Mouse (Mus musculus): ENCODE data around the gene Gcg.

Gene Gcg

DNA sequence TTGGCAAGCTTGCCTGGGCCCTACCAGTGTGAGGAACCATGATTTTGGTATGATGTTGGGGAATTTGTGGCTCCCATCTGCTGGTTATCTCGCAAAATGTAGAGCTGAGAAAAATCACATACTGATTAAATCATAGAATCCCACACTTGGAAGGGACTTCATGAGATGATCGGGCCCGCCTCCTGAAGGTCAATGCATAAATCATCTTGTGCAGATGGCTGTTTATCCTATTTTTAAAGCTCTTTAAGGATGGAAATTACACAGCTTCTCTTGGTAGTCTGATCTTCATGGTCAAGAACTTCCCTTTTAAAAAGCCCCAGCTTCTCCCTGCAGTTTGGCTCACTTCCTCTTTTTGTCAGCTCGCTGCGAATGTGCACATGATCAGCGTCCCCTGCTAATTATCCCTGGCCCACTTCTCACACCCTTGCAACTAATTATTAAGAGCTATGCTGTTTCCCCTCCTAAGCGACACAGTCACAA, 23.2 kb downstream of the Gcg start:
- peak; percentile 23 for DNase-seq (ENCODE audit: low spot score)

DNA sequence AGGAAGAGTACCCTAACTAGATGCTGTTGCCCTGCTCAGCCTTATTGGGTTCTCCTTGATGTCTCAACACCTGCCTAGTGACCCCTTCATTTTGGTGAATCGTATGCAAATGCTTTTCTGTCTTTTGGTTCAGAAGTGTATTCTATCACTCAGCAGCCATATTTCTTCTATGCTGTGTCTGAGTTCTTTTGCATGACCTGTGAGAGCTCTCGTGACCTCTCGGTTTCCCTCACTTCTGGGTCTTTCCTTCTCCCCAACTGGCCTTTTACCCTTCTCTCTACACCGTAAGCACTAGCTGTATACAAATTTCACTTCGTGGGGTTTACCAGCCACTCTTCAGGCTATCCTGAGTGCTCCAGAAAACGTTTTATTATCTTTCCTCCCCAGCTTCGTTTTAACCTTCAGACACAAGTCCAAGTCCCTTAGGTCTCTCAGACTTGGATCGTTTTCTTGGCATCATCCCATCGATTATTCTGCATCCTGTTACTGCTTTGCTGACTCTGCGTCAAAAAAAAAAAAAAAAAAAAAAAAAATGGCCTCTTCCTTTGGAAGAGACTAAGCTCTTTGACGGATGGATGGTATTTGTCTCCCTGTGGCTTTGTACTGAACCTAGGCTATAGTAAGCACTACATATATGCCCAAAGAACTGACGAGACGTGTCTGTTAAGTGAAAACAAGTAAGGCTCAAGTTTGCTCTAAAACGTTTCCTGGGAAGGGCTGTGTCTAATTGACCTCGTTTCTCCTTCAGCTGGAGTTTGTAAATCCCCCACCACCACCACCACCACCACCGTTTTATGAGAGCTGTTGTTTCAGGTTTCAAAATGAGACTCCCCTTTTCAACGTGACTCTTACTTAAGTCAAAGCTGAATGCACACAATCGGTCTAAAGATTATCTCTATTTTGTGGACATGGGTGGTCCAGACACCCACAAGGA, 23.9 kb downstream of the Gcg start:
- no peak for DNase-seq (ENCODE audit: low spot score)

DNA sequence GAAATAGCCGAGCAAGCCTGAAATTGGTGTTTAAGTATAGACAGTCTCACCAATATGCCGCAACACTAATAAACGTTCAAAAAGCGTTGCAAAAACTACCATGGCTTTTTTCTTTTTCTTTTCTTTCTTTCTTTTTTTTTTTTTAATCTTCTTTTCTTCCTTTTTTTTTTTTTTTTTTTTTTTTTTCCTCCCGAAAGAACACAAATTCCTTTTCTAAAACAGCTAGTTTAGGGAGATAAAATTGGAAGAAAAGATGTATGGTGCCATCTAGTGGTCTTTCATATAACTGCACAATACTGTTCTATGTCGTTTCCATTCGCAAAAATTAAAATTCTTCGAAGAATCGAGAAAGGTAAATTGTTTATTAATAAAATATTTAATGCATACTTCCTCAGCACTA, 25.4 kb downstream of the Gcg start:
- no peak for DNase-seq (ENCODE audit: low spot score)

DNA sequence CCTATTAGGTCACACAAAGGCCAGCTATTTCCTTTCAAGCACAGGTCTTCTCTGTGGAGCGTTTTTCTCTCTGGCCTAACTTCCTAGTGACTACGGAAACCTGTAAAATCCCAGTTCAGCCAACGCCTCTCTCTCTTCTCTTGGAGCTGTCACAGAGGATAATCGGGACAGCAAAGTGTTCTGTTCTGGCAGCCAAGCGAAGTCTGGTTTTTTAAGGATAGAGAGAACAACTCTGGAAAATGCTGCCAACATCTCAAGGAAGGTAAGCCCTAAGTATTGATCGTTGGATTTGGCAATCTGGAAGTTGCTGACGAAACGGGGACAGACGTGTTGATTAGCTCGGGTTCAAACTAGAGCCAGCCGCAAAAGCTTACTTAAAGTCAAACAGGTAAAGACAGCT, 28.5 kb downstream of the Gcg start:
- no peak for DNase-seq (ENCODE audit: low spot score)

DNA sequence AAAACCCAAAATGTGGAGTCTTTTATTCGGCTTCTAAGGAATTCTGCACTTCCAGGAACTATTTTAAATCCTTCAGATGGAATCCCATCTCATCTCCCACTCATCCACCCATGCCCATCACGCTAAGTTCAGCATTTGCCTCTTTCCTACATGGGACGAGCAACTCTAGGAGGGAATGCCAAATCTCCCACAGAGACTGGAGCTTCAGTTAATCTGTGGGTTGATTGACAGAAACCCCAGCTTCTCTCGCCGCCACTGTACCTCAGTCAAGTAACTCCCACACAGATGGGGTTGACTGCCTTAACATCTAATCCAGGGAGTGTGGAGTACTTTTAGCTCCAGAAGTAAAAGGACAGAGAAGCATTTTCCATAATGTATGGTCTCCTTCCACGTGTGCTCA, 29.4 kb downstream of the Gcg start:
- no peak for DNase-seq (ENCODE audit: low spot score)

DNA sequence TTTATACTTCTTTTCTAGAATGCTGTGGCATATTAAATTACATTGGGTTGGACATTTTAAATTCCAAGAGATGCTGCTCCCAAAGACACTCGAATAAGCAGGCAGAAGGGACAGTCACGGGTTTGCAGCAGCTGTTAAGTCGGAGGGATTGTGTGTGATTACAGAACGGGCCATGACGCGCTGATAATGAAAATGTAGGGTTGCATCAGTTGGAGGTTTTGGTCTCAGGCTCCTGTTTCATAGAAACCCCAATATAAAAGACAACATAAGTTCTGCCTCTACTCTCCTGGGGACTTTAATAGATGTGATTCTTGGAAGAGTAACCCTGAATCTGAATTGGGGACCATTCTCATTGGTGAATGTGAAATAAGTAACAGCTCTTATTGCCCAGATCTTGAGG, 33.1 kb downstream of the Gcg start:
- no peak for DNase-seq (ENCODE audit: low spot score)

DNA sequence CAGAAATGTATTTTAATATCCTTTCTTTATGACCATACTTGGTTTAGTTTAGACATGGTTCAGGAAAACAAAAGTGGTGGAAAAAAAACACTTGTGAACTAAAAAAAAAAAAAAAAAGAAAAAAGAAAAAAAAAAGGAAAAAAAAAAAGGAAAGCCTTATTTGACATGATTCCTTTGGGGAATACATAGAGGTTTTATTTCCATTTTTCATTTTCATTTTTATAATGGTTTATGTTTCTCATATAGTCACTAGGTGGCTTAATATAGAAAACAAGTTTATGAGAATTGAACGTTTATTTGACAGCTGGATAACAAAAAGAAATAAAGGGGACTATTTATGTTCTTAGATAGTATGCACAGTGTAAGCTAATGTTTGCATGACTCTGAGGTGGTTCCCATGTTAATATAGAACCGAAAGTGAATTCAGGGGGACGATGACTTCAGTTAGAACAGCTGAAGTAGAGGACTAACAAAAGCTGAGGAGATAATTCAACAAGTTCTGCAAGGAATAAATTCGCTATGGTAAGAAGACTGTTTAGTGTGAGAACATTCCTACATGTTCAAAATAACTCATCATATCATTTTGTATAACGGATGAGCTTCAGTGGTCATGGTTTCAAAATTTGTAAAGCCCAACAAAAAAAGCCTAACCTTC, 33.6 kb downstream of the Gcg start:
- no peak for DNase-seq (ENCODE audit: low spot score)

DNA sequence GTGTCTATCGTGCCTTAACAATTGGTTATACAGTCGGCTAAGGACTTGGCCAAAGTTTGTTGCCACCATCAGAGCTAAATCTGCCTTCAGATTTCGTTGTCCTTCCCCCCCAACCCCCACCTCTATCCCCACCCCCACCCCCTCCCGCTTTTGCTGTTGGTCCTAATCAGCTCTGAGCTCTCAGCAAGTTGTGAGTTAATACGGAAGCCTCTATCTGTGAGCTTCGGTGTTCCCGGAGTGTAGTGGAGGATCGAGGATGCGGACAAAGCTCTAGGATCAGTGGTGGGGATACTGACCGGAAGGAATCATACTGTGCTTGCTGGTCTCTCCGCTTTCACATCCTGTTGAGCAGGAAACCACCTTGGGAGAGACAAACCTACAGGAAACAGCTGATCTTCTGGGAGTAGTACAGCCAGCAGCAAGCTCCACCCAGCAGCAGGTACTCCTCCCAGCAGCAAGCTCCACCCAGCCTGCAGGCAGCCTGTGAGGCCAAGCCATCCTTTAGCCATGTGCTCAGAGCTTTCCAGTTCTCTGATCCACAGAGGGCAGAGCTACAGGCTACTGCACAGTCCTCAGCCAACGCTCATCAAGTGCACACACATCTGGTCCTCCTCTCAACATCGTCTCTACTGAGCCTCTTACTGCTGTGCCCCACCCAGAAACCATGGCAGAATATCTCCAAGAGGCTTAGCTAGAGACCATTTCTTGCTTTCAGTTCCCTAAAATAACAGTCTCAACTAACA, 42.5 kb downstream of the Gcg start:
- DNase-seq (ENCODE audit: low spot score) = peak; percentile 44

DNA sequence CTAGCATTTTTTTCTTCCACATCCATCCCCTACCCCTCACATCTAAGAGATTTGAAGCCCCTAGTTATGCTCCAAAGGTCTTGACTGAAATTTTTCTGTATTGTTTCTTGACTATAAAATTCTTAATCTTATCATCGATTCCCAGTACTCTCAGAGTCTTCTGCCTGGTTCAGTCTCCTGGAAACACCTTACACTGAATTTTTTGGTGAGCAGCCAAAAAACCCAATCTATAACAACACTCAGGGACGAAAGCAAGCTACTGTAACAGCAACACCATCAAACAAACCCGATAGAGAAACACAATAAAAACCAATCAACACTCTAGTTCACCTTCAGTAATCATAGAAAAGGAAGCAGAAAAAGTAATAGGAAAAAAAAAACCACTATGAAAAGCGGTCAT, 43.4 kb downstream of the Gcg start:
- no peak for DNase-seq (ENCODE audit: low spot score)

DNA sequence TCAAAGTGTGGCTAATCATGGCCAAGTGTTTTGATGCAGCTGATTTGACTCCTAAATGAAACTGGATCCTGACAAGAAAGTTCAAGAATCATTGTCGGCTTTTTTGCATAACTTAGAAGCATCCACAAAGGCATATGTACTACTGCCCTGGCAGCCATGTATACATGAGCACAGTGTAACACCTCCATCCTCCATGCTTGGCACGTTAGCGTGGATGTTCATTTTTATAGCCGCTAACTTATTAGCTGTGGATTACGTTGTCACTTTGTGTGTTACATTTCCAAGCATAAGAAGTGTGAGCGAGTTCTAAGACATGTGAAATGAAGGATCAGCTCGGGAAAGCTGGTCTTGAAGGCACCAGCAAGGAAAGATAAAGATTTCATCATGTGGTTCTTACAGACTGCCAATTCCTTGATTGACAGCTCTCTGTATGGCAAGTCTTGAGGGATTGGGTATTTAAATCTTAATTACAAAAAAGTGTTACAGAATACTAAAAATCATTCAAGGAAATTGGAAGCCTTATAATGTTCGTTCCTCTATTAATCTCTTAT, 52.1 kb downstream of the Gcg start:
- DNase-seq (ENCODE audit: low spot score) = no peak

DNA sequence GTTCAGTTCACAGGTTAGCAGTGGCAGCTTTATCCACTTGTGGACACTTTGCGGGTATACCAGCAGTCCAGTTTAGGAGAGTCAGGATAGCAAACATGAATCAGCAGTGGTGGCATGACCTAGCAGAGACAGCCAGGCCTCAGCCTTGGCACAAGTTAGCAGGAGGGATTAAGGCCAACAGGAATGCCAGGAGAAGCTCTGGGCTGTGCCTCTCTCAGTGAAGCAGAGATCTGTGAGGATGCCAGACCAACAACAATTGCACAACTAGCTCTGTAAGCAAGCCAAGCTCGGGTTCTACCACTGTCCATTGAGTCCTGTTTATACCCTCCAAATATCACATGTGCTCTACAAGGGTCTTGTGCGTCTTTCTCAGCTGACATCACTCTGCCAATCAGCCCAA, 57.5 kb downstream of the Gcg start:
- DNase-seq (ENCODE audit: low spot score) = no peak
